Mouse (Mus musculus) T-helper 1 cell (primary cell): ENCODE results near the gene Gm4884.
"Not testable (repeated sequence)": the region's sequence is repeated elsewhere in the genome, so short reads cannot be mapped to it uniquely, and the experiment has no call there.

ENCODE experiments used
- in situ Hi-C: fragments of 300-600 bp; cut with MboI, MseI; formaldehyde crosslinking; loops from one replicate; pipeline ENCODE4 v1.15.1; 2025; ENCODE audit warnings: high pct_unique_total_duplicates

The Gm4884 gene

DNA sequence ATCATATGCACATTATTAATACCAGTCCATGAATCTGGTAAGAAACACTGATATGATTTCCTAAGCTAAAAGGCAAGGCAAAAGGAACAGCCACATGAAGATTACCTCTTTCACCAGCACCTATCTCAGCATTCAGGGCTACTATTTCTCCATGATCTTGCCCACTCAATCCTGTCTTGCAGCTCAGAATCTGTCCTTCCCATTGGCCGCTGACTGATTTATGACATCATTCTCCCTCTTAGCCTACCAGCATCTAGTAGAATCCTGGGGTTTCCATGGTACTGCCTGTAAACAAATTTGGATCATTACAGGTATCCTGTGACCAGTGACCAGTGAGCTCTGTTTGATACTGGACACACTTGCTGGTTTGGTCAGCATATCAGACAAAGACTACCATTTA is at the start of gene Gm4884:
Gm4884 (plus strand) TSS at position 301 of the 400 bp plus-strand sequence.
- in situ Hi-C loops: loop anchor here (10.0 kb wide), 1 partner anchor 1618 kb away; the partner anchor contains the start of gene Gm5114

DNA sequence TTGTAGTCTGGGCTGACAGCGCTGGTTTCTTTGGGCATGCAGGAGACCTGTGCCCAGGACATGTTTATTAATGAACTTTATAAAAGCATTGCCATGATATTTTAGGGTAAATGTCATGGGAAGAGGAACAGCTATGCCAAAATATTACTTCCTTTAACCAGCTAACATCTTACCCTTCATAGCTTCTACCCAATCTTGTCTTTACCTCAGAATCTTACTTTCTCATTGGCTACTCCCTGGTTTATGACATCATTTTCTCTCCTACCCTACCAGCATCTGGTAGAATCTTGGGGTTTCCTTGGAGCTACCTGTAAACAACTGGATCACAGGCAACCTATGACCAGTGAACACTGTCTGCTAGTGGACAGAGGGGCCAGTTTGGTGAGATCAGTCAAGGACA is 45.3 kb upstream of the Gm4884 start, which contains the start of gene 4930433I11Rik:
4930433I11Rik (plus strand) TSS at position 301 of the 400 bp plus-strand sequence.
- in situ Hi-C loops: no loop called here

DNA sequence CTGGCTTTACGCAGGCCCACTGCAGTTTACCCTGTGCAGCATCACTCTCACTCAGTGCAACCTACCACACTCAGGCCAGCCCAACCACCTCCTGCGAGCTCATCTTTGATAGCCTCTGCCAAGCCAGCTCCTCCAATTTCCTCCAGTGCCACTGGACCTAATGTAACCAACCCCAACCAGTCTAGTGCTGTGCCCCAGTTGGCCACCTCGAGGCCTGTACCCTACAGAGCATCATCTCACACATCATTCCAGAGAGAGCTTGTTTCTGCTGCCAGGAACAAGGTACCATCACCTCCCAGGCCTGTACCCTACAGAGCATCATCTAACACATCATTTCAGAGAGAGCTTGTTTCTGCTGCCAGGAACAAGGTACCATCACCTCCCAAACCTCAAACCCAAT is 11.5 kb downstream of the Gm4884 start:
- in situ Hi-C loops: not testable (repeated sequence)
